Mouse (Mus musculus) G1E (cell line): Measurements from ENCODE around the gene Dusp10. TPM values are rescaled to one million over a fixed set of nuclear protein-coding genes. Genes with fewer than 3 reads are reported as not detected.

Experiments used
- ATAC-seq: 2 replicates; pipeline ENCODE4 v1.8.0; 2016; ENCODE audit warnings: mild to moderate bottlenecking; ENCODE audit not compliant: insufficient number of reproducible peaks, poor library complexity, low FRiP score, severe bottlenecking; ENCODE audit errors: extremely low read depth
- DNase-seq: peaks from one replicate; pipeline ENCODE4 v3.0.0; 2012; ENCODE audit warnings: low spot score
- H3K27me3 ChIP-seq: 2 replicates; pipeline ENCODE4 v1.6.1; 2012; ENCODE audit warnings: mild to moderate bottlenecking, low read length, inconsistent platforms; ENCODE audit not compliant: insufficient read depth
- H3K36me3 ChIP-seq: replicated peaks from 2 replicates; pipeline ENCODE3; 2012; ENCODE audit warnings: mild to moderate bottlenecking, inconsistent platforms
- H3K4me1 ChIP-seq: 2 replicates; pipeline ENCODE4 v1.6.1; 2012; ENCODE audit warnings: low read depth, low read length, inconsistent platforms, mixed read lengths; ENCODE audit not compliant: insufficient read depth
- H3K4me3 ChIP-seq: 2 replicates; pipeline ENCODE4 v1.5.1; 2012; ENCODE audit warnings: low read depth, mild to moderate bottlenecking, inconsistent platforms, low read length, moderate library complexity, mixed read lengths
- H3K9me3 ChIP-seq: replicated peaks from 2 replicates; pipeline ENCODE4 v1.6.1; 2012; ENCODE audit warnings: inconsistent platforms
- CTCF ChIP-seq: IDR thresholded peaks from 2 replicates; pipeline ENCODE4 v1.5.1; 2012; ENCODE audit warnings: low read depth, low read length, inconsistent platforms, mixed read lengths
- GATA1 ChIP-seq: IDR thresholded peaks from 2 replicates; pipeline ENCODE4 v1.6.1; 2012; ENCODE audit warnings: borderline replicate concordance, low read length, inconsistent platforms, mixed read lengths
- GATA2 ChIP-seq: IDR thresholded peaks from 2 replicates; pipeline ENCODE4 v1.6.1; 2012; ENCODE audit warnings: low read depth, low read length, inconsistent platforms, borderline replicate concordance
- POLR2AphosphoS5 ChIP-seq: IDR thresholded peaks from 2 replicates; pipeline ENCODE4 v1.6.1; 2012; ENCODE audit warnings: low read depth, low read length, inconsistent platforms; ENCODE audit not compliant: insufficient replicate concordance
- TAL1 ChIP-seq: conservative IDR thresholded peaks from 2 replicates; pipeline ENCODE4 v1.6.1; 2012; ENCODE audit warnings: low read depth, low read length, inconsistent platforms, mixed read lengths
- polyA plus RNA-seq: library from polyadenylated mRNA; stranded (reverse); fragments of >175 nt; gene quantifications from 2 replicates; pipeline ENCODE4 v1.2.3, GENCODE M21; 2012
- total RNA-seq, 2 experiments: library from RNA; stranded (forward) in 1 of 2; stranded (reverse) in 1 of 2; fragments of 200-1000 nt in 1 of 2; fragments of >200 nt in 1 of 2; fragmentation: Nextera tagmentation in 1 of 2; gene quantifications; 2 replicates each; pipeline ENCODE4 v1.2.3; 2014 to 2017

Gene Dusp10
- total and polyA plus RNA-seq, 3 experiments = 0.27 TPM; not detected in 2

DNA sequence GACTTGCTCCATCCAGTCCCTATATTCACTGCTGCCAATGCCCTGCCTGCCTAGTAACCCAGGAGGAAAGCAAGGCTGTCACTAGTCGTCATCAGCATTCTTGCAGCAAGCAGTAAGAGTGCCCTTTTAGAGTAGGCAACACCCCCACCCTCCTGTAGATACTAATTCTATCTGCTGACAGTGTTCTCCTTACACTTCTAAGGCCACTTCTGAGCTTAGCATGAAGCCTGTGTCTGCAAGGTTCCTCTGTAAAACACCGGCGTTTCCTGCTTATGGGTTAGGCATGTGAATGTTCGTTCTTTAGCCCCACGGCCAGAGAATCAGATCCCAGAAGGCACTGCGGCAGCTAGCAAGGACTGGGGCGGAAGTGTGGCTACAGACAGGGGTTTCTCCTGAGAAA, 51.2 kb downstream of the Dusp10 start:
- Histone ChIP-seq H3K4me3 (no peak overlapping the region), H3K27me3 (no peaks in the 10 kb centered on the region), H3K4me1 (no peaks in the 10 kb centered on the region), H3K9me3 (peaks cover 65% of the 10 kb centered on the region), H3K36me3 (no peaks in the 10 kb centered on the region)
- ATAC-seq = no peak
- DNase-seq = no peak
- TF ChIP-seq TAL1 = no peak
- no peak for TF ChIP-seq POLR2AphosphoS5
- no peak for TF ChIP-seq CTCF
- TF ChIP-seq GATA1 = no peak
- TF ChIP-seq GATA2 = no peak

DNA sequence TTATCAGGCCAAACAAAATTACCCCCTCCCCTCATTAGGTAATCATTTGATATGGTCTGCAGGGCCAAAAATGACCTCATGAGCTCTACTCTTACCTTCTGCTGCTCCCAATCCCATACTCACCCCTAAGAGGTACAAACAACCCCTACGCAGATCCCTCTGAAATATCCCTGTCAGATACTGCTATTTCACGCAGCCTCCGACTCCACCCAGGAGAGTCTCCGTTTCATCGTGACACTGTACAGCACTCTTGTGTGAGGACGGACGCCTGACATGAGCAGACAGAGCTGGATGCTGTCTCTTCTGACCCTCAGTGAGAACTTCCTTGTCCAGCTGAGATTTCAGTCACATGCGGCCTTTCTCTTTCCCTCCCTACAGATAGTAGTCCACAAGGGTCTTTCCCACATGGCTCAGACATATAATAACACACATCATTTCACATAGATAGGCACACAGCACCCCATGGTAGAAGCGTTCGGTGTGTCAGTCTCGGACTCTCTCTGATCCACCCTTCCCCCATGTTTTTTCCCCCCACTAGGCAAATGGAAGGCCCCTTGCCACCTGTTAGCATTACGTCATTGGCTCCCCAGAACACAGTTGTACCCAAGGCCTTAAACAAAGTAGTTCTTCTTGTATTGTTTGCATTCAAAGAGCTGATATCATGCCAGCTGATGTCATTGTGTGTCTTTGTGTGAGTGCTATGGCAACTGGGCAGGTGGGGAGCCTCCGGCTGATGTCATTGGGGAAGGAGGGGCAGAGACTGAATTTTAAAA, 52.7 kb downstream of the Dusp10 start:
- Histone ChIP-seq H3K27me3 (no peaks in the 10 kb centered on the region), H3K36me3 (no peaks in the 10 kb centered on the region), H3K4me3 (no peak overlapping the region), H3K9me3 (peaks cover 63% of the 10 kb centered on the region), H3K4me1 (no peaks in the 10 kb centered on the region)
- TF ChIP-seq GATA2 (no peak), GATA1 (no peak), CTCF (no peak), POLR2AphosphoS5 (no peak), TAL1 (no peak)
- DNase-seq (no peak), ATAC-seq (no peak)

DNA sequence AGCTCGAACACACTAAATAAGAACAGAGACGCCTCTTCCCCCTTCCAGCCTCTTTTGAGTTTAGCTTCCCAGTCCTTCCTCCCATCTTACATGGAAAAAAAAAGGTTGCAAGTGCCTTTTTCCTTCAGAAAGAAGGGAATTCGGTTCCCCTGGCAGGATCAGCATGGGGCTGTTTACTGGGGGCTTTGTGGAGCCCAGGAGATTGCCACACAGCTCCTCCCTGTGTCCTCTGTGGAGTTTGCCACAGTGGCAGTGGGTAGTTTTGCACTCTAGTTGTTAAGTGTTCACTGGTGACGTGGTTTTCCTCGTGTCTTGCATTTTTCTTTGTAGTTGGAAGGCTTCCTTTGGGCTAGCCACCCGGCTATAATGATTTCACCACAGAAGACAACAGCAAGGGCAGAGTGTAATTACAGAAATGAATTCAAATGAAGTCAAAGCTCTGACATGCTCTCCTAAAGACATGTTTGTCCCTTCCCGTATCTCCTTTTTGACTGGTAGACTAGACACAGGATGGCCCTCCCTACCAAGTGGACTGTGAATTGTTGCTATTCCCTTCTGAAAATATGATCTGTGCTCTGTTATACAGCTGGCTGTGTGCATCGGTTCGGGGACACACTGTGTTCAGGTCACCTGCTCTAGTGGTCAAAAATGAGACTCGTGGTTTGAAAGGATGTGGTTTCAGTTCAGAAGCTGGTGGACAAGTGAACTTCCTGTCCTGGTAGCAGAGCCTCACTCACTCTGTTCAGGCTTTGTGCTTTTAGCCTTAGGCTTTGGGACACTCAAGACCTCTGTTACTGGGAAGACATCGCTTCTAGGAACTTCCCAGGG, 53.6 kb downstream of the Dusp10 start:
- DNase-seq (no peak), ATAC-seq (no peak)
- H3K36me3 ChIP-seq = no peaks in the 10 kb centered on the region

GRCm38 (mm10) chr1:184067704-184068558, 54.8 kb downstream of the Dusp10 start:
- peaks cover 69% of the 10 kb centered on the region for H3K9me3 ChIP-seq
- no peaks in the 10 kb centered on the region for H3K27me3 ChIP-seq
- ATAC-seq (no peak), DNase-seq (no peak)
- no peaks in the 10 kb centered on the region for H3K36me3 ChIP-seq
- H3K4me1 ChIP-seq = no peaks in the 10 kb centered on the region
- H3K4me3 ChIP-seq = no peak overlapping the region
- TF ChIP-seq GATA1 = no peak
- no peak for TF ChIP-seq GATA2
- TF ChIP-seq CTCF = no peak
- TF ChIP-seq POLR2AphosphoS5 = no peak
- TF ChIP-seq TAL1 = no peak

More for the DNA sequence above, 53.6 kb downstream of the Dusp10 start:
- Histone ChIP-seq H3K9me3 (peaks cover 65% of the 10 kb centered on the region), H3K27me3 (no peaks in the 10 kb centered on the region), H3K4me3 (no peak overlapping the region), H3K4me1 (no peaks in the 10 kb centered on the region)
- TF ChIP-seq GATA1 (no peak), POLR2AphosphoS5 (no peak), CTCF (no peak), TAL1 (no peak), GATA2 (no peak)

GRCm38 (mm10) chr1:184068971-184069370, 55.9 kb downstream of the Dusp10 start:
- no peaks in the 10 kb centered on the region for H3K27me3 ChIP-seq
- ATAC-seq = no peak
- no peak for DNase-seq
- no peak for TF ChIP-seq POLR2AphosphoS5
- no peaks in the 10 kb centered on the region for H3K4me1 ChIP-seq
- H3K36me3 ChIP-seq = no peaks in the 10 kb centered on the region
- peaks cover 72% of the 10 kb centered on the region for H3K9me3 ChIP-seq
- H3K4me3 ChIP-seq = no peak overlapping the region

DNA sequence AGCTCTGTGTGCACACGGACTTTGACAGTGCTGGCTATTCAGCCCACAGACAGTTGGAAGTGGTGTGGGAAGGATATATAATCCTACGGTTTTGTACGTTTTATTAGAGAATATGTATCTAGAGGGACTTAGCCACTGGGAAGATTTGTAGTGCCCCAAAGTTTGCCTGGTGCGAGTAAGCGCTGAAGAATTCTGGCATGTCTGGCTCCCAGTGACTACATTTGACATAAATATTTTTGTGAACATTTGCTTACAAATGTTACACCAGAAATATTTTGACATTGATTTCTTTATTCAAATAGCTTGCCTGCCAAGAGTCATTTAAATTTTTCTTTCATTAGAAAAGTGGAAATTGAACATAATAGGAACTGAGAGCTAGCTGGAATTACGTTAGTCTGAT, 63.0 kb downstream of the Dusp10 start:
- Histone ChIP-seq H3K9me3 (peaks cover 53% of the 10 kb centered on the region), H3K27me3 (no peaks in the 10 kb centered on the region), H3K4me3 (no peak overlapping the region), H3K4me1 (no peaks in the 10 kb centered on the region), H3K36me3 (no peaks in the 10 kb centered on the region)
- no peak for TF ChIP-seq GATA2
- TF ChIP-seq TAL1 = no peak
- no peak for TF ChIP-seq CTCF
- TF ChIP-seq GATA1 = no peak
- no peak for TF ChIP-seq POLR2AphosphoS5
- DNase-seq (no peak), ATAC-seq (no peak)
